Mouse (Mus musculus) left cerebral cortex, postnatal 4 days (tissue): ENCODE data around the gene Eif4a1. TPM values are rescaled to one million over a fixed set of nuclear protein-coding genes. Genes with fewer than 3 reads are reported as not detected.
A peak's percentile ranks its signal among the peaks of the same experiment; 100 is the strongest.
"Not testable (repeated sequence)": the region's sequence is repeated elsewhere in the genome, so short reads cannot be mapped to it uniquely, and the experiment has no call there.

Experiments used
- DNase-seq: peaks from one replicate; pipeline ENCODE4 v3.0.0-alpha.2; 2022
- intact Hi-C: fragments of 180-260 bp; cut with DNase I; formaldehyde crosslinking; loops from one replicate; pipeline ENCODE4 v1.15.1; 2025
- total RNA-seq, 2 experiments: library from RNA; stranded (reverse); gene quantifications; 2 replicates each; pipeline ENCODE4 v1.2.3; 2021

The Eif4a1 gene
- 100 to 1,000 TPM; 661 to 680 TPM for total RNA-seq

DNA sequence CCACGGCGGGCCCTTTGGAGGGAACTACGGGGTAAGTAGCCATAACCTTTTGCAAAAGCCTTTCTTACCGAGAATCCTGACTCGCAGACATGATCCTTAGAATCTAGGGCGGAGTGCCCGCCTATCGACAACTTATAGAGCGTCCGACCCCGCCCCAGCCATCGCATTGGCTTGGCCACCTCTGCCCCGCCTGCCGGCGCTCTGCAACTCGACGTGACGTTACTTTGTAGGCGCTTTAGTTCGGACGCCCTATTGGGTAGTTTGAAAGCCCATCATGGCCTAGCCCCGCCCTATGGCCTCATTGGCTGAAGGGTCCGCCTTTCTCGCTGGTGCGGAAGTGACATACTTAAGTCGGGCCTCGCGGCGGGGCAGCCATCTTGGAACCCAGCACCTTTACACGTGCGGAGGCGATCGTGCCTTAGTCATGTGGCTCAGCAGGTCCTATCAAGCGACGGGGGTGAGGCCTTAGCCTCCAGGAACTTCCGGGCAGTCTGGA lies at the start of gene Eif4a1:
TSS of gene Eif4a1 (minus strand) at position 213 of the 496 bp plus-strand sequence.
- DNase-seq = peak; percentile 100
- intact Hi-C loops = no loop called here

DNA sequence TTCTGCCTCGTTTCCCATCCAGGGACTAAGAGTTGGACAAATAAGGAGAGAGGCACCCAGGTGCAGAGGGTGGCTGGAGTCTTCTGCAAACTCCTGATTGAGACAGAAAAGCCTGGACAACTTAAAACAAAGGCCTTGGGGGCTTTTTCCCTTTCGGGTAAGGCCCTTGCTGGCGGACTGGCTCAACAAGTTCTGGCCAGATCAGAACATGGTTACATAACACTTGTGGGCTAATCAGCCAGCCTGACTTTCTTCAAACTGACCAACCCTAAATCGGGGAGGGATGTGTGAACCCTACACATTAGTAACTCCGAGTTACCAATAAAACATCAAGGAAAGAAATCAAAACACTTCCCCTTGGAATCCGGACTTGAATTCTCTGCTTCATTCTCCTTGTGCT lies 48.6 kb upstream of the Eif4a1 start:
- DNase-seq = no peak
- intact Hi-C loops = no loop called here

DNA sequence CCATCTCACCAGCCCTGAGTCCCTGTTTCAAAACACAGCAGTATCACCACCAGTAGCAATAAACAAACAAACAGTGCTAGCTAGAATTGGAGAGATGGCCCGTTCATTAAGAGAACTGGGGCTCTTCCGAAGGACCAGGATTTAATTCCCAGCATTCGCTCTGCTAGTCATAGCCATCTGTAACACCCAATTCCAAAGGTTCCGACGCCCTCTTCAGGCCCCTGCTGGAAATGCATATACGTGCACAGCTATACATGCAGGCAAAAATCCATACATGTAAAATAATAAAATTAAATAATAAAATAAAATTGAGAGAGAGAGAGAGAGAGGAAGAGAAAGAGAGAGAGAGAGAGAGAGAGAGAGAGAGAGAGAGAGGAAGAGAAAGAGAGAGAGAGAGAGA lies 47.2 kb upstream of the Eif4a1 start:
- no peak for DNase-seq
- intact Hi-C loops = no loop called here

DNA sequence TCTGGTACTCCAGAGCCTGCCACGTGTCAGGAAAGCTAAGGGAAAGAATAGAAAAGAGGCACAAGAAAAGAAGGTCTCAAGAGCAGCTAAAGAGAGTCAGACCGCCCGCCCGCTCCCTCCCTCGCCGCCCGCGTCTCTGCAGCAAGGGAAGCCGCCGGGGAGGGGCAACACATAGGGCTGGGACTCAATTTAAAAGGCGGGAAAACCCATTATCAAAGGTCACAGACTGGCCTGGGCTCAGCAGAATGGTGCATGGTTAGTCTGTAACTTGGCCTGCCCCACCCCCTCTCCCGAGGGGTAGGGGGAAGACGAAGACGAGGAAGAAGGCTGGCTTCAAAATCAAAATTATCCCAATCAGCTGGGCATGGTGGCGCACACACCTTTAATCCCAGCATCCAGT lies 46.4 kb upstream of the Eif4a1 start:
- intact Hi-C loops = no loop called here
- no peak for DNase-seq

DNA sequence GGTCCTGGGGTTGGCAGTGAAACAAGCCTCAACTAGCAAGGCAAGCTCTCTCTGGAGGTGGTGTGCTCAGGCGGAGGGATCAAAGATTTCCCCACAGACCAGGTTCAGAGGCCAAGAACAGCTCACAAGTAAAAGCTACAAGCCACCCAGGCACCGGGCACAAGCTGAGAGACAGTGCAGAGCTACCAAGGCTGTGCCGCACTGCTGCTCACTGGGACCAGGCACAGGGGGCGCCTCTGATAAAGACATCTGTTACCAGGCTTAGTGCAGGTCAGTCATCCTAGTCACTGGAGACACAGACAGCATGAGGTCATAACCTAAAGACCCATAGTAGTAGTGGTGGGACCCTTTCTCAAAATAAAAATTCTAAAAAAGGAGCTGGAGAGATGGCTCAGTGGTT lies 44.7 kb upstream of the Eif4a1 start:
- intact Hi-C loops = no loop called here
- DNase-seq = no peak

DNA sequence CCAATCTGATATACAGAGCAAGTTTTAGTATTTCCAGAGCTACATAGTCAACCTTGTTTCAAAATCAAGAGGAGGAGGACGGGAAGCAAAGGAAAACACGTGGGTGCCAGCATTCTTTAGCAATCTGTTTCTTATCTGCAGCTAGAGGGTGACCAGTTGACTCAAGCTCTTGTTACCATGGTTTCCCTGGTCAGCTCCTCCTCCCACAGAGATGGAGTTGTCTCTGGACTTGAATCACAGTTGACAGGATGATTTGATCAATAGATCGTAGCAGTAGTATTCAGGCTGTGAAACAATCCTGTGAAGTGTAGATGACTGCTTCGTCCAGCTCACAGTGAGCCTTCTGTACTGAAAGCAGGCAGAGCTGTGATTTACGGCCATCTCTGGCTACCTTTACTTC lies 43.7 kb upstream of the Eif4a1 start:
- DNase-seq = no peak
- intact Hi-C loops = no loop called here

DNA sequence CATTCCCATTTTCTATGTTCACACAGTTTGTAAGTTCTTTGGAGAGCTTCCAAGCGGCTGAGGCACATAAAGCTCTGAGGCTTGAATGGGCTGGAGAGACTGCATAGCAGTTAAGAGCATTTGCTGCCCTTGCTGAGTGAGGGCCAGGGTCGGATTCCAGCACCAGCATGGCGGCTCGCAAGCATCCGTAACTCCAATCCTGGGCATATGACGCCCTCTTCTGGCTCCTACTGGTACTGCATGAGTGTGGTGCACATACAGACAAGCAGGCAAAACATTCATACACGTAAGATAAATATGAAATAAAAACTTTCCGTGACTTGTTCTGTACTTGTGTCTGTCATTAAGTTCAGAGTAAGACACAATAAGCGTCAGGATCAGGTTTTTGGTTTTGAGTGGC lies 43.3 kb upstream of the Eif4a1 start:
- DNase-seq = no peak
- intact Hi-C loops = no loop called here

DNA sequence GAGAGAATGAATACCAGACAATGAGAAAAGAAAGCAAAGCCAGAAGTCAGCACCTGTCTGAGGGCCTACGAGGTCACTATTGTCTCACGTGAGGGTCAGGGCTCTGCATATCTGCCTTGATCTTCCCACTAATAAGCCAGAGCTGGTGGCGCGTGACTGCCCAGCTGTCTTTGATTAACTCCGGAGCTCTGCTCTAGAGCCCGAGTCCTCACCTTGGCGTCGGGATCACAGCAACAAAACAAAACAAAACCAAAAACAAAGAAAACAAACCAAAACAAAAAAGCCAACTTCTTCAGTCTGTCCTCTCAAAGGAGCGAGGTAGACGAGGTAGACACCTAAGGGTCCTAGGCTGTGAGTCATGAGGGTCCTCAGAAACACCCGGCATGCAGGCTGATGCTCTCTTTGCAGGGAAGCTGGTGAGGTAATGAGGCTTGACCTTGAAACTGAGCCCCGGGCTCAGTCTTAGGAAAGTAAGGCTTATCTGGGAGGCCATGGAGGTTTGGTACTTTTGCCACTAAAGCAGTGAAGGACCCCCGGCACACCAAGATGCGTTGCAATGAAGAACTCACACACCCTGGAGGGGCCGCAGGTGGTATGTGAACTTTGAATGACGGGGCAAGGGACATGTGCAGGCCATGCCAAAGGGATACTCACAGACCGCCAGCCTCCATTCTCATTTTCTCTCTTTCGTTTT lies 42.6 kb upstream of the Eif4a1 start:
- DNase-seq = no peak
- intact Hi-C loops = no loop called here

DNA sequence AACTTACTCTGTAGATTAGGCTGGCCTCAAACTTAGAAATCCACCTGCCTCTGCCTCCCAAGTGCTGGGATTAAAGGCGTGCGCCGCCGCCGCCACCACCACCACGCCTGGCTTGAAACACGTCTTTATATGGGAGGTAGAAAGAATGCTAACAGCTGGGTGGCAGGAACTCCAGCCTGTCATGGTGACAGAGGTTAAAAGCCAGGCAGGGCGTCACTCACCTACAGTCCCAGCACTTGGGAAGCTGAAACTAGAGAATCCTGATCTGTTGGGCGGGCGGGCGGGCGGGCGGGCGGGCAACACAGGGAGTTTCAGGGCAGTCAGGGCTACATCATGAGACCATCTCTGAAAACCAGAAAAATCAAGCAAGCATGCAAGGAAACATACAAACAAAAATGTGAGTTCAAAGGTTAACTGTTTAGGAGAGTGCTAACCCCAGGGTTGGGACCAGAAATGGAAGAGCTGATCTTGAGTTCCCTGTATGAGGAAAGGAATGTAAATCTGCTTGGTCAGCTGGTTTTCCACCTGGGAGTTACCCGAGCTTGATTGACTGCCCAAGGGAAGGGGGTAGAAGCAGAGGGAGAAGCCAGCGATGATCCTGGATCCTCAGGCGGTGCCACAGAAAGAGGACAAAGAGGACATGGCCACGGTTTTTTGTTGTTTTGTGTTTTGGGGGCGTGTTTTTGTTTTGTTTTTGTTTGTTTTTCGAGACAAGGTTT lies 40.9 kb upstream of the Eif4a1 start:
- DNase-seq = no peak
- intact Hi-C loops = no loop called here

DNA sequence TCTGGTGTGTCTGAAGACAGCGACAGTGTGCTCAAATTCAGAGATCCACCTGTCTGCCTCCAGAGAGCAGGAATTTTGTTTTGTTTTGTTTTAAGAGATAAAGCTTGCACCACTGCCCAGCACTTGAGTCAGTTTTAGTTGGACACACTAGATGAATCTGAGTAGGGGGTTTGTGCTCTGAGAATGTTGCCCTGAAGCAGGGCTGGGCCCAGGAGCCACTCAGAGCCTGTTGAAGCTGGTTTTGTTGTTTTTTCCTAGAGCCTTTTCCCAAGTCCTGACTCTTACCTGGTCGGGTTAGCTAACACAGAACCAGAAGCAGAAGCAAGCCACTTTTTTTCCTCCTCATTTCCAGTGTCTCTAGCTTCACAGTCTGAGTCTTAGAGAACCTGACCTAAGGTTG lies 38.9 kb upstream of the Eif4a1 start:
- intact Hi-C loops = no loop called here
- no peak for DNase-seq

DNA sequence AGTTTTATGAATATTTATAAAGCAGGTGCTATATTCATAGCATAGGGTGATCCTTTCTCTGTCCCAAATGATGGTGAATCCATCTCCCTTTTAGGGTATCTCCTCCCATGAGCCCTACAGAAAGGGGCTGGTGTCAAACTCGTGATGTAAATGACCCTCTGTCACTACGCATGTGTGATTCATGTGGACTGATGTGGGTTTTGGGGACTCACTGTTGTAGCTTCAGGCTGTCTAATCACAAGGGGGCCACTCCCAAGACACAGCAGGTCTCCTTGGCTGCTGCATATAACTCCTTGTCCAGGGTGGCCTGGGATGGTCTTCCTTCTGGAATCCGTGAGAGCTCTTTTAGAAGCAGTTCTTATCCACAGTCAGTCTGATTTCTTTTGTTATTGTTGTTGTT lies 38.2 kb upstream of the Eif4a1 start:
- DNase-seq = no peak
- intact Hi-C loops = no loop called here

DNA sequence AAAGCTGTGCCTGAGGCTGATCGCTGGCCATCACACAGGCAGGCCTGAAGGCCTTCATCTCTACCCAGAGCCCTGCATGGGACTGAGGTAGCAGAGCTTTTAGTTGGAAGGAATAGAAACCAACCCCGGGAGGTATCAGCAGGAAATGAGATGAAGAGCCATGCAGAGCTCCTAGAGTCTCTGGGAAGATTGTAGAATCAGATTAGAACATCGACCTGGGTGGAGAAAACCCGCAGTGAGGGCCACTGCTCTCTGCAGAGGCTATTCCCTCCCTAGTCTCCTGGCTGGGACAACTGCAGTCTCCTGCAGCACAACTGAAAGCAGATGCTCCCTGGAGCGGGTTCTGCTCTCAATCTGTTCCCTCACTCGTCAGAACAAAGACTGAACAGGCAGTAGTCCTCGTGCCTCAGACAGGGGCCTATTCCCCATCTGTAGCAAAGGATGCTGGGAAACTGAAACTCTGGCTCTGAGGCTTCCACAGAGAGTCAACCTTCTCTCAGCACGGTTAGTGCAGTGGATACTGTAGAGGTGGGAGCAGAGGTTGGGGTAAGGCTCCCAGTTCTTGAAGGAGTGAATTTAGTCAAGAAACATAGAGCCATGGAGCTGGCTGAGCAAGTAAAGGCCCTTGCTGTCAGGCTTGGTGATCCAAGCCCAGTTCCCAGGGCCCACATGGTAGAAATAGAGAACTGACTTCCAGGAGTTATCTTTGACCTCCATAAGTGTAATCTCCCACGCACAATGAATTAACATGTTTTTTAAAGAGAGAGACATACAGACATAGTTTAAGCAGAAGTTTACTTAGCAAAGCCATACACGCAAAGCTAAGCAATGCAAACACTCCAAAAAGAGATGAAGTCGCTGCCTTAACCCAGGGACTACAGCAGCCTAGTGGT lies 37.6 kb upstream of the Eif4a1 start:
- intact Hi-C loops = no loop called here
- DNase-seq = no peak

DNA sequence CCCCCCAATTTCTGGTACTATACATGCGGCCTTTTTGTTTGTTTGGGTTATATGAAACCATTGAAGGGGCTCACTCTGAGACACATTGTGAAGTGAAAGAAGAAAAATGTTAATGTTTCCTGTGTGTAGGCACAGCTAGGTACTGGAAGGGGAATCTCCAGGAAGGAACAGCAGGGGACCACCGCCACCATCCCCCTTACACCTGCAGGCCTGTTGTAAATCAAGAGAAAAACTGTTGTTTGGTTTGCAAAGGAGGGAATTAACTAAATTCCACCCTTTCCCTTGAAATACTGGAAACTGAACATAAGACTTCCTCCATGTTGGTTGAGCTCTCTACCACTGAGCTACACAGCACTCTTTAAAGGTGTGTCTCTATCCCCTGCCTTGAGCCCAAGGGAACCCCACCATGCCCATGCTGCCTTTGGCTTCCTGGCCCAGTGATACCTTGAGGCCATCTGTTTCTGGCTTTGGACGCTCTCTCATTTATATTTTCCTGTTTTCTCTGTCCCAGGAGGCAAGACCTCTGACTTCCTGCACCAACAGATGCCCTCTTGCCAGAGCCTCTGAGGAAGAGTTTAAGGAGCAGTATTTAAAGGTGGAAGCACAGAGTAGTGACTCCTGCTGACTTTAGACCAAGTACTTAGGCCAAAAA lies 36.5 kb upstream of the Eif4a1 start:
- intact Hi-C loops = no loop called here

DNA sequence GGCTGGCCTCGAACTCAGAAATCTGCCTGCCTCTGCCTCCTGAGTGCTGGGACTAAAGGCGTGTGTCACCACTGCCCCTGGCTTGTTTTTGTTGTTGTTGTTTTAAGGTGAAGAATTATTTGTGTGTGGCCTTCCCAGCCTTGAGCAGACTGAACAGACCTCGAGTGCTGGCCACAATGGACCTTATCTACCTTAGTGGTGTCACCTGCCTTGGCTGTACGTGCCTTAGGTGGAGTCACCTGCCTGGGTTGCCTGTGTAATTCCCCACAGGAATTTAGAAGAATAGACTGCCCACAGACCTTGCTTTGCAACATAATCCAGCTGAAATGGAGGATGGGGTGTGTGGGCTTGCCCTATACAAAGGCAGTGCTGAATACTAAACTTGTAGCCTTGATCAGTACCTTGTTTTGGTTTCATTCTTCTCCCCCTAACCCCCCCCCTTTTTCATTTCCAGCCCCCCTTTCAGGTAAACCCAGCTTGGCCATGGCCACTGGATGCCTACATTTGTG lies 35.7 kb upstream of the Eif4a1 start:
- intact Hi-C loops = no loop called here
- no peak for DNase-seq

More for the DNA sequence above, 36.5 kb upstream of the Eif4a1 start:
- DNase-seq = no peak

DNA sequence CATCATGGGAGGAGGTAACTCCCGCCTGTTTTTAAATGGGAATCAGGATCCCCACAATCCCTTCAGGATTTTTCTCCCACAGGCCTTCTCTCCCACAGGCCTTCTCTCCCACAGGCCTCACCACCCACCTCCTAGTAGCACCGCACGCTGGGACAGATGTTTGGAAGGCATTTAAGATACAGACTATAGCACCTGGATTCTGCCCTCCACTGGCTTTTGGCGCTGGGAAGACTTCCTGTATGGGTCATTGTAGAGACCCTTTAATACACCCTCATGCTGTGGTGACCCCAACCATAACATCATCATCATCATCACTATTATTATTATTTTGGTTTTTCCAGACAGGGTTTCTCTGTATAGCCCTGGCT lies 35.2 kb upstream of the Eif4a1 start:
- intact Hi-C loops = no loop called here

DNA sequence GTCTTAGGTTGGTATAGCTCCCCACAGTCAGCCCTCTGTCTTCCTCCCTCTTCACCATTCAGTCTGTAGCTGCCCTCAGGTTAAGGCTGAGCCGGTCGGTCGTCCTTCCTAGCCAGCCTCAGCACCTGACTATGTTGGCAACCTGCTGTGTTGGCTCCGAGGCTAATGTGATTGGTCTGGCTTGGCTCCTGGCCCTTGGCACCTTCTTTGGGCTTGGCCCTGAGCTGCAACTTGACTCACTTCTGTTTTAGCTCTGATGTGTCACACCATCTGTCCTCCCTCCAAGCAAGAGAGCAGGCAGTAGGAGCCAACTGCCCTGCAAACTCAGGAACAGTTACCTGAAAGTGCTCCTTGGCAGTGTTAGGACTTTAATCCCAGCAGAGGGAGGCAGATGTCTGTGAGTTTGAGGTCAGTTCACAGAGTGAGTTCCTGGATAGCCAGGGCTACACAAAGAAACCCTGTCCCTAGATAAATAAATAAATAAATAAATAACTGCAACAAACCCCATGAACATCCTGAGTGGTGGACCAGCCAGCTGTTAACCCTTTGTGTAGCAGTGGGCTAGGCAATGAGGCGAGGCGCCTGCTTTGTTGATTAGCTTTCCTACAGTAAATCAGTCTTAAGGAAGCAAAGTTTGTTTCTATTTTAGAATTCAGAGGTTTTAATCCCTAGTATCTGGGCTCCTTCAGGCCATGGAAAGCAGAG lies 34.7 kb upstream of the Eif4a1 start:
- peak; percentile 94 for DNase-seq
- intact Hi-C loops = no loop called here

More for the DNA sequence above, 35.2 kb upstream of the Eif4a1 start:
- no peak for DNase-seq

DNA sequence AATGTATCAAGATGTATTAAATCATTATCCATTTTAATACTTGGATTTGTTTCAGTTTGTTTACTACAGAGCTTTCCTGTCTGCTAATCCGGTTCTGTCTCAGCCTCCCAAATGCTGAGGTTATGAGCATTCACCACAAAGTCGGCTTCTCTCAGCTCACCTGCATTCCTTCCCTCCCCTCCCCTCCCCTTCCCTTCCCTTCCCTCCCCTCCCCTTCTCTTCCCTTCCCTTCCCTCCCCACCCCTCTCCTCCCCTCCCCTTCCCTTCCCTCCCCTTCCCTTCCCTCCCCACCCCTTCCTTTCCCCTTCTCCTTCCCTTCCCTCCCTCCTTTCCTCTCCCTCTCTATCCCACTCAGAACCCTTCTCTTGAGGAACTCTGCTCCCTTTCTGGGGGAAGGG lies 32.4 kb upstream of the Eif4a1 start:
- intact Hi-C loops = no loop called here
- no peak for DNase-seq

DNA sequence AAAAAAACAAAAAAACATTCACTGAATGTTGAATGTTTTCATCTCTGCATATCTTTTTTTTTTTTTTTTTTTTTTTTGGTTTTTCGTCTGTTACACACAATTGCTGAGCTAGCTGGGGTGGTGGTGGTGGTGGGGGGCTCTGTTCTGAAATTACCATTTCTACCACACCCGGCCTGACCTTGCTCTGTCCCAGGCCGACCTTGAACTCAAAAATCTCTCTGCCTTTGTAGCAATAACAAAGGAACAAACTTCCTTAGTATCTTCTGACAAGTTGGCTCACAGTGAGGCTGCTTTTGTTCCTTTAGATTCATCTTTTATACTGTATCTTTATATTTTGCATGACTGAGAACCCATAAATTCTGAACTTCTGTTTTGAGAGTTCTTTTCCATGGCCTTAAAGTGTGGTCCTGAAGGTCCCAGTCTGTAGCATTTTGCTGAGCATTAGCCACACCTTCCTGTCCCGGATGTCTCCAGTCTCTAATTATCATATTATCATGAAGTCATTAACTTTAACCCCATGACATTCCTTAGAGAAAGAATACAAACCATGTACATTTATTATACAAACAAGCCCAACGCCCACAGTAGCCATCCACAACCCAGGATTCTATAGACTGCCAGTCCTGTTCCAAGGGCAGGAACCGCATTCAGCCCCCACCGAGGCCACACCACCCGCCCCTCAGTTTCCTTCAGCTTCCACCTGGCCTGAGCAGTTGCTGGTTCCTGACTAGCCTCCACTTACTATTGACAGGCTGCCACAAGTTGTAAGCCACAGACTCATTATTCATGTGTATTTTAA lies 31.8 kb upstream of the Eif4a1 start:
- intact Hi-C loops = no loop called here
- DNase-seq = no peak

DNA sequence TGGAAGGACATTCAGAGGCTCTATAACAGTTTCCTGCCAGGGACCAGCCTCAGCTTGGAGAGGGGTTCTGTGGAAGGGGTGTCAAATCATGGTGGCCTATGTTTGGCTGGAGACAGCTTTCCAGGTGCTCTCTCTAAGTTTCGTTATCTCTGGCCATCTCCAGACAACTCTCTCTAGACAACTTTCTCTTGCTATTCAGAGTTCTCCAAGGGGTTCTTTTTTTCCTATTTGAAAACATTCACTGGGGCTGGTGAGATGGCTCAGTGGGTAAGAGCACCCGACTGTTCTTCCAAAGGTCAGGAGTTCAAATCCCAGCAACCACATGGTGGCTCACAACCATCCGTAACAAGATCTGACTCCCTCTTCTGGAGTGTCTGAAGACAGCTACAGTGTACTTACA lies 31.2 kb upstream of the Eif4a1 start:
- DNase-seq, intact Hi-C loops: not testable (repeated sequence)
